Mouse (Mus musculus): ENCODE data around the gene Lrp1. TPM values are rescaled to one million over a fixed set of nuclear protein-coding genes. Genes with fewer than 3 reads are reported as not detected.

The Lrp1 gene
- polyA plus RNA-seq, 1 experiment = 2.1 TPM

GRCm38 (mm10) chr10:127561145-127561544 lies 59.8 kb downstream of the Lrp1 start:
- H3K4me1 ChIP-seq (ENCODE audit: control insufficient read depth) = no peaks in the 10 kb centered on the region
- peaks cover 10% of the 10 kb centered on the region for H3K27me3 ChIP-seq (ENCODE audit: control insufficient read depth)
- no peak overlapping the region for H3K4me3 ChIP-seq (replicated peaks)
- TF ChIP-seq GATA1 (IDR thresholded peaks at IDR 0.05; ENCODE audit: low read length) (no peak), TAL1 (IDR thresholded peaks at IDR 0.05; ENCODE audit: low read length) (no peak)
- H3K9me3 ChIP-seq (ENCODE audit: control insufficient read depth, low read length) = no peaks in the 10 kb centered on the region; the same call in 1 of the 2 replicates
- H3K36me3 ChIP-seq (ENCODE audit: control insufficient read depth) = peaks cover 54% of the 10 kb centered on the region

- no peaks in the 10 kb centered on the region; the same call in 1 of the 2 replicates for H3K9me3 ChIP-seq (ENCODE audit: control insufficient read depth, low read length)
- H3K4me1 ChIP-seq (ENCODE audit: control insufficient read depth) = no peaks in the 10 kb centered on the region
- TF ChIP-seq TAL1 (IDR thresholded peaks at IDR 0.05; ENCODE audit: low read length) (no peak), GATA1 (IDR thresholded peaks at IDR 0.05; ENCODE audit: low read length) (no peak)
- peaks cover 70% of the 10 kb centered on the region for H3K36me3 ChIP-seq (ENCODE audit: control insufficient read depth)
- H3K4me3 ChIP-seq (replicated peaks) = no peak overlapping the region
- no peaks in the 10 kb centered on the region for H3K27me3 ChIP-seq (ENCODE audit: control insufficient read depth)
Measured at GRCm38 (mm10) chr10:127557397-127557796, 63.6 kb downstream of the Lrp1 start.

- no peak for TF ChIP-seq TAL1 (IDR thresholded peaks at IDR 0.05; ENCODE audit: low read length)
- no peak for TF ChIP-seq GATA1 (IDR thresholded peaks at IDR 0.05; ENCODE audit: low read length)
- Histone ChIP-seq H3K4me3 (replicated peaks) (no peak overlapping the region), H3K4me1 (ENCODE audit: control insufficient read depth) (no peaks in the 10 kb centered on the region), H3K9me3 (ENCODE audit: control insufficient read depth, low read length) (no peaks in the 10 kb centered on the region; the same call in 1 of the 2 replicates), H3K36me3 (ENCODE audit: control insufficient read depth) (peaks cover 77% of the 10 kb centered on the region), H3K27me3 (ENCODE audit: control insufficient read depth) (no peaks in the 10 kb centered on the region)
Measured at GRCm38 (mm10) chr10:127555703-127556102, 65.2 kb downstream of the Lrp1 start.

- no peaks in the 10 kb centered on the region for H3K4me1 ChIP-seq (ENCODE audit: control insufficient read depth)
- H3K9me3 ChIP-seq (ENCODE audit: control insufficient read depth, low read length) = no peaks in the 10 kb centered on the region
- TF ChIP-seq GATA1 (IDR thresholded peaks at IDR 0.05; ENCODE audit: low read length) (no peak), TAL1 (IDR thresholded peaks at IDR 0.05; ENCODE audit: low read length) (no peak)
- peaks cover 70% of the 10 kb centered on the region for H3K36me3 ChIP-seq (ENCODE audit: control insufficient read depth)
- H3K4me3 ChIP-seq (replicated peaks) = no peak overlapping the region
- peaks cover 6% of the 10 kb centered on the region; the same call in 1 of the 2 replicates for H3K27me3 ChIP-seq (ENCODE audit: control insufficient read depth)
Measured at GRCm38 (mm10) chr10:127549892-127550291, 71.1 kb downstream of the Lrp1 start.

GRCm38 (mm10) chr10:127548236-127548635 lies 72.7 kb downstream of the Lrp1 start:
- H3K4me3 ChIP-seq (replicated peaks) = no peak overlapping the region
- no peaks in the 10 kb centered on the region for H3K9me3 ChIP-seq (ENCODE audit: control insufficient read depth, low read length)
- no peaks in the 10 kb centered on the region for H3K4me1 ChIP-seq (ENCODE audit: control insufficient read depth)
- H3K36me3 ChIP-seq (ENCODE audit: control insufficient read depth) = peaks cover 55% of the 10 kb centered on the region
- H3K27me3 ChIP-seq (ENCODE audit: control insufficient read depth) = peaks cover 6% of the 10 kb centered on the region; the same call in 1 of the 2 replicates
- no peak for TF ChIP-seq TAL1 (IDR thresholded peaks at IDR 0.05; ENCODE audit: low read length)
- no peak for TF ChIP-seq GATA1 (IDR thresholded peaks at IDR 0.05; ENCODE audit: low read length)

- H3K27me3 ChIP-seq (ENCODE audit: control insufficient read depth) = peaks cover 6% of the 10 kb centered on the region; the same call in 1 of the 2 replicates
- TF ChIP-seq TAL1 (IDR thresholded peaks at IDR 0.05; ENCODE audit: low read length) = no peak
- TF ChIP-seq GATA1 (IDR thresholded peaks at IDR 0.05; ENCODE audit: low read length) = no peak
- H3K36me3 ChIP-seq (ENCODE audit: control insufficient read depth) = peaks cover 46% of the 10 kb centered on the region
- H3K4me3 ChIP-seq (replicated peaks) = no peak overlapping the region
- H3K4me1 ChIP-seq (ENCODE audit: control insufficient read depth) = no peaks in the 10 kb centered on the region; the same call in 1 of the 2 replicates
- H3K9me3 ChIP-seq (ENCODE audit: control insufficient read depth, low read length) = no peaks in the 10 kb centered on the region
Measured at GRCm38 (mm10) chr10:127546505-127546904, 74.4 kb downstream of the Lrp1 start.

- TF ChIP-seq GATA1 (IDR thresholded peaks at IDR 0.05; ENCODE audit: low read length) (no peak), TAL1 (IDR thresholded peaks at IDR 0.05; ENCODE audit: low read length) (no peak)
Measured at GRCm38 (mm10) chr10:127544375-127544774, 76.6 kb downstream of the Lrp1 start.

GRCm38 (mm10) chr10:127543916-127544315 lies 77.0 kb downstream of the Lrp1 start:
- no peak overlapping the region for H3K4me3 ChIP-seq (replicated peaks)
- H3K36me3 ChIP-seq (ENCODE audit: control insufficient read depth) = peaks cover 32% of the 10 kb centered on the region
- no peaks in the 10 kb centered on the region; the same call in 1 of the 2 replicates for H3K4me1 ChIP-seq (ENCODE audit: control insufficient read depth)
- peaks cover 6% of the 10 kb centered on the region; the same call in 1 of the 2 replicates for H3K27me3 ChIP-seq (ENCODE audit: control insufficient read depth)
- H3K9me3 ChIP-seq (ENCODE audit: control insufficient read depth, low read length) = no peaks in the 10 kb centered on the region
- TF ChIP-seq GATA1 (IDR thresholded peaks at IDR 0.05; ENCODE audit: low read length) (no peak), TAL1 (IDR thresholded peaks at IDR 0.05; ENCODE audit: low read length) (no peak)

More at GRCm38 (mm10) chr10:127544375-127544774, 76.6 kb downstream of the Lrp1 start:
- H3K9me3 ChIP-seq (ENCODE audit: control insufficient read depth, low read length) = no peaks in the 10 kb centered on the region
- H3K4me1 ChIP-seq (ENCODE audit: control insufficient read depth) = no peaks in the 10 kb centered on the region; the same call in 1 of the 2 replicates
- peaks cover 6% of the 10 kb centered on the region; the same call in 1 of the 2 replicates for H3K27me3 ChIP-seq (ENCODE audit: control insufficient read depth)
- H3K36me3 ChIP-seq (ENCODE audit: control insufficient read depth) = peaks cover 35% of the 10 kb centered on the region
- H3K4me3 ChIP-seq (replicated peaks) = no peak overlapping the region

- no peaks in the 10 kb centered on the region for H3K9me3 ChIP-seq (ENCODE audit: control insufficient read depth, low read length)
- H3K36me3 ChIP-seq (ENCODE audit: control insufficient read depth) = peaks cover 26% of the 10 kb centered on the region; the same call in 1 of the 2 replicates
- H3K4me1 ChIP-seq (ENCODE audit: control insufficient read depth) = no peaks in the 10 kb centered on the region; the same call in 1 of the 2 replicates
- no peak overlapping the region for H3K4me3 ChIP-seq (replicated peaks)
- peaks cover 4% of the 10 kb centered on the region for H3K27me3 ChIP-seq (ENCODE audit: control insufficient read depth)
- TF ChIP-seq GATA1 (IDR thresholded peaks at IDR 0.05; ENCODE audit: low read length) = no peak
- TF ChIP-seq TAL1 (IDR thresholded peaks at IDR 0.05; ENCODE audit: low read length) = no peak
Measured at GRCm38 (mm10) chr10:127542720-127543119, 78.2 kb downstream of the Lrp1 start.
